Mouse (Mus musculus) CD4-positive, CD25-positive, alpha-beta regulatory T cell (primary cell): ENCODE data around the gene Fuca1. TPM values are rescaled to one million over a fixed set of nuclear protein-coding genes. Genes with fewer than 3 reads are reported as not detected.

Source experiments
- polyA plus RNA-seq: library from polyadenylated mRNA; unstranded; fragments of 100-300 nt; shearing (Covaris generic); gene quantifications from one replicate; pipeline ENCODE4 v1.2.1, GENCODE M21; 2017

The Fuca1 gene
- polyA plus RNA-seq: 88.7 TPM

DNA sequence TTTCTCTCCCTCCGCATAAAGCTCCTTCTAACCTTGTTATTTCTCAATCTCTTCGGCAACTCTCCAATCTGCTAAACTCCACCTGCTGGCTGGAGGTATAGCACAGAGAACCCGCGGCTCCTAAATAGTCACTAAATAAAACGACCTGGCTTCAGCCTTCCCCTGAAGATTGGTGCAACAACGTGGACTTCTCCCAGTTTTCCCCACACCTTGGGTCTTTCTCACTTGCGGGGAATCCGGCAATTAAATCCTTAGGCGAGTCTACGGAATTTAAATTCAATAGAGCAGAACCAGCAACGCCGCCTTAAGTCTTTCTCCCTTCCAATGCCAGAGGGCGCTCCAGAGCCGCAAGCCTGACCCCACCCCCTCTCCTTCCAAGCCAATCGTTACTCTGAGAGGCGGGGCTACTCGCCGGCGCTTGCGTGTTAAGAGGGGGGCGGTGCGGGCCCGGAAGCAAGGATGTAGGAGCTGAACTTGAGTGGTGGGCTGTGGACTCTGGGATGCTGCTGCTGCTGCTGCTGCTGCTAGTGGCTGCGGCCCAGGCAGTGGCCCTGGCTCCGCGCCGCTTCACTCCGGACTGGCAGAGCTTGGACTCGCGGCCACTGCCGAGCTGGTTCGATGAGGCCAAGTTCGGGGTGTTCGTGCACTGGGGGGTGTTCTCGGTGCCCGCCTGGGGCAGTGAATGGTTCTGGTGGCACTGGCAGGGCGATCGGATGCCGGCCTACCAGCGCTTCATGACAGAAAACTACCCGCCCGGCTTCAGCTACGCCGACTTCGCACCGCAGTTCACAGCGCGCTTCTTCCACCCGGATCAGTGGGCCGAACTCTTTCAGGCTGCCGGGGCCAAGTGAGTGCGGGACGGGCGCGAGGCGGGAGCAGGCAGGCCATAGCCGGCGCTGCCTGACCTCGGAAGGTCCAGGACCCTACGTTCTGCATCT is at the start of gene Fuca1:
Fuca1 (plus strand) TSS at position 432 of the 938 bp plus-strand sequence.

DNA sequence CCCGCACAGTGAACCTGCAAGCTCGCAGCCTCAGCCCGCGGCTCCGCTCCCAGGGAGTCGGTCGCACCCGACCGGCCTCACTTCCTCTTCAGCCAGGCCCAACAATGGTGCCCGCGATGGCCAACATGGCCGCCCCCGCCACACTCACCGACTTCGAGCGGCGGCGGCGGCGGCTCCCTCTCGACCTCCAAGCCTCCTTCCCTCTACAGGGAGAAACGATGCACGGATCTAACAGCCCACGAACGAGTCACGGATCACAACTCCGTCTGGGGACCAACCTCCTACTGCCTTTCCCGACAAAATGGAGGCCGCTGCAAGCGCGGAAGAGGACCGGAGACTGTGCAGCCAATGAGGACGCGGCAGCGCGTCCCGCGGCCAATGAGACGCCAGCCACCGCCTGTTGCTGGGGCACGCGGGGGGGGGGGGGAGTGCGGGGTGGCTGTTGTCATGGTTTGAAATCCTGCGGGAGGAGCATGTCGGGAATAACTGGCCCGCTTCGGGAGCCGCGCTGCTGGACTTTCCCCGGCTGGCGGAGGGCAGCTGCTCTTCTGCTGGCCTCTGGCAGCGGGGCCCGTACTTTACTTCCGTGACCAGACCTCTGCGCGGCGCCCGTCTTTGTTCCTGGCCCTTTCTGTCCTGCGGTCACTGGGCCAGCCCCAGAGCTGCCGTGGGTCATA is 46.9 kb upstream of the Fuca1 start, which contains the start of gene Pnrc2:
Pnrc2 (minus strand) TSS at position 325 of the 677 bp plus-strand sequence.

DNA sequence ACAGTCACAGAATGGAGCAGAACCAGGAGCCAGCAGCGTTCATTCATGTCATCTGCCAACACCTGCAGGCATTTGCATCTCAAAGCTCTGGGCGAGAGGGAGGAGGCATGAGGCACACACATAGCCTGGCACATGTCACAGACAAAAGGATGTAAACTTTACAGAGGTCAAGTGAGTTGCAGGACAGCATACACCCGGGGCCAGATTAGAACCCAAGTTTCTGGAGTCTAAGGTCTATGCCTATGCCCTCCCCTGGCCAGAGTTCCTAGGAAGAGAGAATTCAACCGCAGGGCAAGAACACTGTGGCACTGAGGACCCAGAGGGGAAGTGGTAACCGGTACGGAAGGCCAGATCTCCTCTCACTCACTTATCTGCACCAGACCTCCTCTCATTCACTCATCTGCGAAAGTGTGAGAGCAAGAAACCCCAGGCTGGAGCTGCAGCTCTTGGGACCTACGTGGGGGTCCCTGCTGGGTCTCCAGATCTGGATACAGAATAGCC is 25.4 kb upstream of the Fuca1 start, which contains the start of gene Cnr2:
Cnr2 (plus strand) TSS at position 324 of the 501 bp plus-strand sequence.

DNA sequence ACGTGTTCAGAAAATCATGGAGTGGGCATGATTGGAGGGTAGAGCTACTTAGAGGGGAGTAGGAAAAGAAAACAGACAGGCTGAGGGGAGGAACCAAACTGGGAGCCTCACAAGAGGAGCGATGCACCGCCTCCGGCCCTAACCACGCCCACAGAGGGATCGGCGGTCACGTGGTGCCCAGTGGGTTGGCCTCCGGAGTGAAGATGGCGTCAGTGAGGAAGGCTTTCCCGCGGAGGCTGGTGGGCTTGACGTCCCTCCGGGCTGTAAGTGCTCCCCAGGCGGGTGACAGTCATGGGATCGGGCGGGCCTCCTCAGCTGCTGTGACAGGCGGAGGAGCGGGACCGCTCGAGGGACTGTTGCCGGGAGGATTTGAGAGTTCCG is 25.7 kb downstream of the Fuca1 start, which contains the start of gene Hmgcl:
Hmgcl (plus strand) TSS at position 171 of the 381 bp plus-strand sequence.

DNA sequence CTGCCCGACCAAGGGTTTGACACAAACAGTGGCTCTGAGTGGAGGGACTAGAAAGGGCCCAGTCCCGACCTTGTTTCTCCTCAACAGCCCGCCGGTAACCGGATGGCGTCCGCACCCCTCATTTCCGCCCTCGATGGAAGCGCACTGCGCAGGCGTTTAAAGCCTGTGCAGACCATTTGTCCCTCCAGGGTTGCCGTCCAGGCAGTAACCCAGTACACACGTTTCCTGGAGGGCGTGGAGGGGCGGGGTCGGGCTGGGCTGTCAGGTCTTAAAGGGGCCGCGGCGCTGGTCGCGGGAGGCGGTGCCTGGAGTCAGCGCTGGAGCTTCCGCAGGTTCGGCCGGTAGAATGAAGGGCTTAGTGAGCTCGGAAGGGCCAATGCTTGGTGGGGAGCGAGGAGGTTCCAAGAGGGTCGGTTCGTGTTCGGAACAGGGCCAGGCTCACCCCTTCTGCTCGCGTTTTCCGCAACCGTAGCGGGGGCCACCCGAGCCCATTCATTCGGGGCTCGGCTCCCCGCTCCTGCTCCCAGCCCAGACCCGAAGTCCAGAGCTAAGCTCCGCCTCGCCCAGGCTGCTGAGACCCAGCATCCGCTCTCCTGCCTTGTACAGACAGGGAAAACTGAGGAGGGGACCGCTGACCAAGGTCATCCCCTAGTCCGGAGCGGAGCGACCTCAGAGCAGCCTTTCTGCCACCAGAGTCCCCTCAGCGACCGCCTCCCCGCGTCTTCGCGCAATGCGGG is 43.1 kb downstream of the Fuca1 start, which contains the start of gene Gale:
Gale (plus strand) TSS at position 271 of the 737 bp plus-strand sequence.

DNA sequence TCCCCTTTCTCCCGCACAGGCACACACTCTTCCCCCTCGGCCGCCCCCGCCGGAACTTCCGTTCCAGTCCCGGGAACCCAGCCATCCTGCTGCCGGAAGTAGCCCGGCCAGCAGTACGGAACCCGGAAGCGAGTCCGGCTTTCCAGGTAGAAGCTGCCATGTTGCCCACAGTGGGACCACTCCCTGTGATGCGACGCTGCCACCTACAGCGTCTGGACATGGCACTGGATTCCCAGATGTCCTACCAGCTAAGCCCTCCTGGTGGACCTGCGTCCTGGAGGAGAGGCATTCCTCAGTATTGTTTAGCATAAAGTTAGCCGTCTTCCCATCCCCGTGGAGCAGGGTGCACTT is 52.0 kb downstream of the Fuca1 start, which contains the start of gene Lypla2:
Lypla2 (minus strand) TSS at position 71 of the 351 bp plus-strand sequence.

DNA sequence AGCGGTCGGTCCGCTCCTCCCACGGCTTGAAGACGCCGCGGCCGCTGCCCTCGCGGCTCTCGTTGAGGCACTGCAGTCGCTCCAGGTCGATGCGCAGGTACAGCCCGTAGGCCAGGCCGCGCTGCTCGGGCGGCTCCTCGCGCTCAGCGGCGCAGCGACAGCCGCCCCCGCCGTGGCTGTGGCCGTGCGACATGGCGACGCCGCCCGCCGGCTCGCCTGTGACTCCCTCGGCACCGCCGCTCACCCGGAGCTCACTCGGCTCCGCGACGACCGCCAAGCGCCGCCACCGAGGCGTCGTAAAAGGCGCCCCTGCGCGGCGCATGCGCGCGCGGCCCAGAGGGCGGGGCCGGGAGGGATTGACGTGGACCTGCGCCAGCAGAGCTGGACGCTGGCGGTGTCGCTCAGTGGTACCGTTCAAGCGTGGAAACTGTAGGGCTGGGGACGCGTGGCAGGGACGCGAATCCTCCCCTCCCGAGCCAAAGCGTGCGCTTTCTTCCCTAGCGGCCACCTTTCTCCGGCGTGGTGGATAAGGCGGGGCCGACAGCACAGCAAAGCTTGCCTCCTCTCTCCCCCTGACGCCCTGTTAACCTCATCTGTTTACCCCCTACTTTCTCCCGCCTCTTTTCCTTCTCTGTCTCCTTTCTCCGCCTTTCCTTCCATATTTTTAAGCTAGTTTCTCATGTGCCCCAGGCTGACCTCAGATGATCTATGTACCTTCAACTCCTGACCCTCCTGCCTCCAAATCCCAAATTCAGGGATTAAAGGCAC is 66.6 kb downstream of the Fuca1 start, which contains the start of gene Pithd1:
Pithd1 (minus strand) TSS at position 322 of the 768 bp plus-strand sequence.

Other genes starting within 250 kb of the Fuca1 start
- not detected for gene Ifnlr1, start 234.4 kb upstream of the Fuca1 start, polyA plus RNA-seq
- not detected for gene Il22ra1, start 192.6 kb upstream of the Fuca1 start, polyA plus RNA-seq
- not detected for gene Myom3, start 161.0 kb upstream of the Fuca1 start, polyA plus RNA-seq
- 158 TPM for gene Srsf10, start 65.0 kb upstream of the Fuca1 start, polyA plus RNA-seq
- 195 TPM for gene Pnrc2, start 46.9 kb upstream of the Fuca1 start, polyA plus RNA-seq
- 15.4 TPM for gene Cnr2, start 25.3 kb upstream of the Fuca1 start, polyA plus RNA-seq
- 70.9 TPM for gene Hmgcl, start 25.7 kb downstream of the Fuca1 start, polyA plus RNA-seq
- 21.5 TPM for gene Gale, start 43.0 kb downstream of the Fuca1 start, polyA plus RNA-seq
- 308 TPM for gene Lypla2, start 51.9 kb downstream of the Fuca1 start, polyA plus RNA-seq
- gene Pithd1, start 66.5 kb downstream of the Fuca1 start, polyA plus RNA-seq: 77.8 TPM
- 50.7 TPM for gene Eloa, start 101.0 kb downstream of the Fuca1 start, polyA plus RNA-seq
- 326 TPM for gene Rpl11, start 132.7 kb downstream of the Fuca1 start, polyA plus RNA-seq
- 281 TPM for gene Id3, start 222.8 kb downstream of the Fuca1 start, polyA plus RNA-seq